Mouse (Mus musculus): ENCODE data around the gene 6030452D12Rik. TPM values are rescaled to one million over a fixed set of nuclear protein-coding genes. Genes with fewer than 3 reads are reported as not detected.

Gene 6030452D12Rik
- polyA plus RNA-seq, 1 experiment from 2014 or later, result not detected

DNA sequence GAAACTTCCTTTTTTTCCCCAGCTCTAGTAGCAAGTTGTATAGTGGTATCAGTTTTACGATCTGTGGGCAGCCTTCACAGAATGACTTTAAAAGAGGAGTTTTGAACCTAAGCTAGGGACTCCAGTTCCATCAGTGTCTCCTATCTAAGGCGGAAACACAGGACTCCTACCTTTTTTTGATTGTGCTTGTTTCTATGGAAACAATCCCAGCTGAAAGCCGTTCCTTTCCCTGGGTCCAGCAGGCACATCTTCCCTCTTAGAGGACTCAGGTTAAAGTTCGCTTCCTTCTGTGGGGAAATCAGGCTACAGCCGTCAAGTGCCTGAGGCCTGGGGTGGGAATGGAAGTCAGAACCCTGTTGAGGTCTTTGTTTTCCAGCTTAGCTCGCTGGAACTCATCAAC lies 26.4 kb downstream of the 6030452D12Rik start:
- H3K36me3 ChIP-seq (ENCODE audit: control insufficient read depth, insufficient read depth), result no peaks in the 10 kb centered on the region
- no peak overlapping the region for H3K9ac ChIP-seq (ENCODE audit: low read depth, low read length)
- TF ChIP-seq CTCF (IDR thresholded peaks at IDR 0.05; ENCODE audit: low read depth), result no peak
- no peak overlapping the region for H3K4me3 ChIP-seq (ENCODE audit: low read depth, low read length)
- no peaks in the 10 kb centered on the region for H3K9me3 ChIP-seq (ENCODE audit: control insufficient read depth)
- no peaks in the 10 kb centered on the region for H3K27me3 ChIP-seq (replicated peaks; ENCODE audit: control insufficient read depth, insufficient read depth, low read length)
- H3K4me2 ChIP-seq (replicated peaks; ENCODE audit: low read depth), result no peak overlapping the region
- H3K27ac ChIP-seq (ENCODE audit: low read depth, low read length), result no peak overlapping the region
- ATAC-seq, result peak; percentile 64
- 43% methylated on average over 6 of the region's 6 CpGs for WGBS
- H3K4me1 ChIP-seq (replicated peaks; ENCODE audit: control insufficient read depth, insufficient read depth, low read length), result no peaks in the 10 kb centered on the region

DNA sequence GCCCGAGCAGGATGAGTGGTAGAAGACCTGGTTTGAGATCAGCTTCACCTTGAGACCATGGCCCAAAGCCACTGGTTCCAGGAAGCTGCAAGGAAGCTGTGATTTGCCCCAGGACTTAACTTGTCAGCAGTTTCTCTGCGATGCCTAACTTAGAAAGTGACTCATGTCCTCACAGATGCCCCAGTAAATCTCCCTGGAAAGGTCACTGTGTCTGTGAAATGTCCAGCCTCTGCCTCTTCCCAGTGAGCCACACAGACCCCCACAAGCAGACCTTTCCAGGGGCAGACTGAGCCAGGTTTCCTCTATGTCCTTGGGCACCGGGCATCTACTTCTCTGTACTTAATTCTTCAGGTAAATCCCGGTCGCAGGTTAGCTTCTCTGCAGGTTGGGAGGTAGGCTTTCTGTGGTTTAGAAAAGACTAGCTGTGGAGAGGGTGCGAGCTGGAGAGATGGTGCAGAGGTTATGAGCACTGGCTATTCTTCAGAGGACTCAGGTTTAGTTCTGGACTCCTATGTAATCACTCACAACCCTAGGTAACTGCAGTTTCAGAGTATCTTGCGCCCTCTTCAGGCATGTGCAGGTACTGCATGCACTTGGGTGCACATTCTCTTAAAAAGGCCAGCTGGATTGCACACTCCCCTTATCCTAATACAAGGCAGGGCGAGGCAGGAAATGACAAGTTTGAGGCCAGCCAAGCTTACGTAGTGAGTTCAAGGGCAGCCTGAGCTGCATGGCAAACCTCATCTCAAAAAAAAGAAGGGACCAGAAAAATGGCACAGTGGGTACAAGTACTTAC lies 27.1 kb downstream of the 6030452D12Rik start:
- H3K4me2 ChIP-seq (replicated peaks; ENCODE audit: low read depth), result no peak overlapping the region
- no peaks in the 10 kb centered on the region for H3K9me3 ChIP-seq (ENCODE audit: control insufficient read depth)
- no peak for ATAC-seq
- H3K36me3 ChIP-seq (ENCODE audit: control insufficient read depth, insufficient read depth), result no peaks in the 10 kb centered on the region
- H3K27ac ChIP-seq (ENCODE audit: low read depth, low read length), result no peak overlapping the region
- peak; percentile 69 for TF ChIP-seq CTCF (IDR thresholded peaks at IDR 0.05; ENCODE audit: low read depth)
- H3K4me3 ChIP-seq (ENCODE audit: low read depth, low read length), result no peak overlapping the region
- no peaks in the 10 kb centered on the region for H3K27me3 ChIP-seq (replicated peaks; ENCODE audit: control insufficient read depth, insufficient read depth, low read length)
- 84% methylated on average over 9 of the region's 9 CpGs for WGBS
- H3K9ac ChIP-seq (ENCODE audit: low read depth, low read length), result no peak overlapping the region
- H3K4me1 ChIP-seq (replicated peaks; ENCODE audit: control insufficient read depth, insufficient read depth, low read length), result no peaks in the 10 kb centered on the region

DNA sequence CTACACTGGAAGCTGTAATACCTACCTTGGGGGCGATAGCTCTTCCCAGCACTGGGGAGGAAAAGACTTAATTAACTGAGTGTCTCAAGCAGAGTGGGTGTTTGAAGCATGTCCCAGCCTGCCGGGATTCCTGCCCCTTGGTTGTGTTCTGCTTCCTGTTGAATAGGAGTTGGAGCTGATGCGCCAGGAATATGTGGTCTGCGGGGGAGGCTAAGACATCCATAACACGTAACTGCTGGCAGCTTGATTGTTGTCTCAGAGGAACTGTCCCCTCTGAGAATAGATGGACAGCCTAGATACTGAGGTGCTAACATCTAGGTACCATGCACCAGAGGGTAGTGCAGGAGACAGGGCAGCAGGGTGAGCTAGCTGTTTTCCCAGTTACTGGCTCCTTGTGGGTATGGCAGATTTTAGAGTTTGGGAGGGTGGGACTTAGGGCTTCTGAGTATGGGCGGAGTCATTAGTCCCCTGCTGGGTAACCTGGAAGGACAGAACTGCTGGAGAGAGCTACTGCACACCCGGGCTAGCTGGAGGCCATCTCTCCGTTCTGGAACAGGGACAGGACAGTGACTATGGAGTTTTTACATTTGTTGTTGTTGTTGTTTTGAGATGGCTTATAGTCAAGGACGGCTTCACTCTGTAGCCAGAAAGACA lies 28.4 kb downstream of the 6030452D12Rik start:
- 87% methylated on average over 9 of the region's 9 CpGs for WGBS

DNA sequence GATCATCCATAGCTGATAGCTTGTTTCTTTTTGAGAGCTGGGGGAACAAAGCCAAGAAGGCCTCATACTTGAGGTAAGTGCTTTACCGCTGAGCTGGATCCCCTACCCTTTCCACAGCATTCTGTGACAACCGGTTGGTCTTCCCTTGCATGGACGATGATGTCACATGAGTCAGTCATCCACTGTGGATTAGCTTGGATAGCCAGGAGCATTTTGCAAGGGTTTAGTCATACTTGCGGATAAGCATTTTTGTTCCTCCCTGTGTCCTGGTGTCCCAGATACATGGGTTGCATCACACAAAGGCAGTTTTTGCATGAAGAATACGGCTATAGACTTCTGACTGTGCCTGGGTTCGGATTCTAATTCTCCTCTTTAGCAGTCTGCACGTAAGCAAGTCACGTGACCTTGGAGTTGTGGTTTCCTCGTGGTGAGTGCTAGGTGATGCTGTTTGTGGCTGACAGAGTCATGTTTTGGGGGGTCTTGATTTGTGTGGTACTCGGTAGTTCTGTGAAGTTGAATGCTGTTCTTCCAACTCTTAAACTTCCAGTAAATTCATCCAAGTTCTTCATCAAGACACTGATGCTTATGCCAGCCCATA lies 29.7 kb downstream of the 6030452D12Rik start:
- no peak for ATAC-seq
- H3K4me2 ChIP-seq (replicated peaks; ENCODE audit: low read depth), result no peak overlapping the region
- TF ChIP-seq CTCF (IDR thresholded peaks at IDR 0.05; ENCODE audit: low read depth), result no peak
- no peaks in the 10 kb centered on the region for H3K9me3 ChIP-seq (ENCODE audit: control insufficient read depth)
- H3K36me3 ChIP-seq (ENCODE audit: control insufficient read depth, insufficient read depth), result no peaks in the 10 kb centered on the region
- 92% methylated on average over 10 of the region's 10 CpGs for WGBS
- H3K4me1 ChIP-seq (replicated peaks; ENCODE audit: control insufficient read depth, insufficient read depth, low read length), result no peaks in the 10 kb centered on the region
- H3K9ac ChIP-seq (ENCODE audit: low read depth, low read length), result no peak overlapping the region
- no peak overlapping the region for H3K4me3 ChIP-seq (ENCODE audit: low read depth, low read length)
- H3K27me3 ChIP-seq (replicated peaks; ENCODE audit: control insufficient read depth, insufficient read depth, low read length), result no peaks in the 10 kb centered on the region
- no peak overlapping the region for H3K27ac ChIP-seq (ENCODE audit: low read depth, low read length)

More for the DNA sequence above, 28.4 kb downstream of the 6030452D12Rik start:
- Histone ChIP-seq H3K9ac (ENCODE audit: low read depth, low read length) (no peak overlapping the region), H3K4me3 (ENCODE audit: low read depth, low read length) (no peak overlapping the region), H3K9me3 (ENCODE audit: control insufficient read depth) (no peaks in the 10 kb centered on the region), H3K27ac (ENCODE audit: low read depth, low read length) (no peak overlapping the region), H3K36me3 (ENCODE audit: control insufficient read depth, insufficient read depth) (no peaks in the 10 kb centered on the region), H3K4me2 (replicated peaks; ENCODE audit: low read depth) (no peak overlapping the region), H3K4me1 (replicated peaks; ENCODE audit: control insufficient read depth, insufficient read depth, low read length) (no peaks in the 10 kb centered on the region), H3K27me3 (replicated peaks; ENCODE audit: control insufficient read depth, insufficient read depth, low read length) (no peaks in the 10 kb centered on the region)
- TF ChIP-seq CTCF (IDR thresholded peaks at IDR 0.05; ENCODE audit: low read depth), result no peak
- no peak for ATAC-seq

DNA sequence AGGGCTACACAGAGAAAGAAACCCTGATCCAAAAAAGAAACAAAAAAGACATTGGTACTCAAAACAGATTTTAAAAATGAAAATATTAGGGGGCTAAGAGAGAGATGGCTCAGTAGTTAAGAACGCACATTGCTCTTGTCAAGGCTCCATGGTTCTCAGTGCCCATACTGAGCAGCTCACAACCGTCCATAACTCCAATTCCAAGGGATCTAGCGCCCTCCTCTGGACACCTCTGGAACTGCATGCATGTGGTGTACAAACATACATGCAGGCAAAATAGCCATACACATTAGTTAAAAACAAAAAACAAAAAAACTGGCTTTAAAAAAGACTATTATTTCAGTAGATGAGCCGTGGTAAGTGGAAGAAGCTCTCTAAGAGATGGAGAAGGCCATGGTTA lies 30.2 kb downstream of the 6030452D12Rik start:
- no peaks in the 10 kb centered on the region for H3K4me1 ChIP-seq (replicated peaks; ENCODE audit: control insufficient read depth, insufficient read depth, low read length)
- H3K4me2 ChIP-seq (replicated peaks; ENCODE audit: low read depth), result no peak overlapping the region
- no peak overlapping the region for H3K9ac ChIP-seq (ENCODE audit: low read depth, low read length)
- no peaks in the 10 kb centered on the region for H3K9me3 ChIP-seq (ENCODE audit: control insufficient read depth)
- no peak overlapping the region for H3K4me3 ChIP-seq (ENCODE audit: low read depth, low read length)
- peak; percentile 71 for TF ChIP-seq CTCF (IDR thresholded peaks at IDR 0.05; ENCODE audit: low read depth)
- H3K36me3 ChIP-seq (ENCODE audit: control insufficient read depth, insufficient read depth), result no peaks in the 10 kb centered on the region
- no peaks in the 10 kb centered on the region for H3K27me3 ChIP-seq (replicated peaks; ENCODE audit: control insufficient read depth, insufficient read depth, low read length)
- ATAC-seq, result no peak
- 82% methylated on average over 4 of the region's 4 CpGs for WGBS
- H3K27ac ChIP-seq (ENCODE audit: low read depth, low read length), result no peak overlapping the region

DNA sequence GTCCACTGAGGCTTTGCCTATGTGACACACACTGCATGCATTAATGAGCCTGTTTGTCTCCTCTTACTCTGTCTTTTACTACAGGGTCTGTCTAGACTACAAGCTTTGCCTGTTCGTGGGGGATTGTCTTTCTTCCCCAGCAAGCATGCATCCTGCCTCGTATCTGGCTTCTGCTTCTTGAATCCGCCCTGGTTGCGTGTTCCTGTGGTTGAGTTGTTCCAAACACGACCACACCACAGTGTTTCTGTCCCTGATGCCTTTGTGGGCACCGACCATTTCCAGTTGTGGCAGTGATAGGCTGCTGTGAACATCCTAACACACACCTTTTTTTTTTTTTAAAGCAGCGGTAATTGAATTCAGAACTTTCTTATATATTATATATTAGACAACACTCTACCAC lies 33.4 kb downstream of the 6030452D12Rik start:
- Histone ChIP-seq H3K36me3 (ENCODE audit: control insufficient read depth, insufficient read depth) (no peaks in the 10 kb centered on the region), H3K4me3 (ENCODE audit: low read depth, low read length) (no peak overlapping the region), H3K4me2 (replicated peaks; ENCODE audit: low read depth) (no peak overlapping the region), H3K9me3 (ENCODE audit: control insufficient read depth) (no peaks in the 10 kb centered on the region), H3K9ac (ENCODE audit: low read depth, low read length) (no peak overlapping the region), H3K27me3 (replicated peaks; ENCODE audit: control insufficient read depth, insufficient read depth, low read length) (no peaks in the 10 kb centered on the region), H3K27ac (ENCODE audit: low read depth, low read length) (no peak overlapping the region), H3K4me1 (replicated peaks; ENCODE audit: control insufficient read depth, insufficient read depth, low read length) (no peaks in the 10 kb centered on the region)
- no peak for TF ChIP-seq CTCF (IDR thresholded peaks at IDR 0.05; ENCODE audit: low read depth)
- 81% methylated on average over 7 of the region's 7 CpGs for whole genome bisulfite sequencing
- ATAC-seq, result no peak
